Mouse (Mus musculus): Measurements from ENCODE around the gene Mid1. TPM values are rescaled to one million over a fixed set of nuclear protein-coding genes. Genes with fewer than 3 reads are reported as not detected.
"Not testable (repeated sequence)": the region's sequence is repeated elsewhere in the genome, so short reads cannot be mapped to it uniquely, and the experiment has no call there.

Mid1 gene
- polyA plus RNA-seq, 1 experiment from 2014 or later = 1.6 TPM

GRCm38 (mm10) chrX:170008179-170008467 lies 323.1 kb downstream of the Mid1 start:
- H3K27ac ChIP-seq (ENCODE audit: low read length); H3K4me3 ChIP-seq (ENCODE audit: low read depth, low read length); H3K4me1 ChIP-seq (ENCODE audit: control insufficient read depth, low read depth, low read length); H3K4me2 ChIP-seq (ENCODE audit: low read depth, low read length); ATAC-seq (ENCODE audit: low read depth); H3K27me3 ChIP-seq (ENCODE audit: control insufficient read depth, insufficient read depth, low read depth, low read length); H3K9ac ChIP-seq (ENCODE audit: low read depth, low read length): not testable (repeated sequence)
- H3K36me3 ChIP-seq (ENCODE audit: control insufficient read depth, insufficient read depth) = peaks cover 10% of the 10 kb centered on the region
- peaks cover 21% of the 10 kb centered on the region for H3K9me3 ChIP-seq (replicated peaks; ENCODE audit: control insufficient read depth, low read length)

GRCm38 (mm10) chrX:170008584-170008983 lies 323.6 kb downstream of the Mid1 start:
- H3K36me3 ChIP-seq (ENCODE audit: control insufficient read depth, insufficient read depth) = peaks cover 10% of the 10 kb centered on the region
- H3K27ac ChIP-seq (ENCODE audit: low read length); ATAC-seq (ENCODE audit: low read depth); H3K27me3 ChIP-seq (ENCODE audit: control insufficient read depth, insufficient read depth, low read depth, low read length); H3K4me1 ChIP-seq (ENCODE audit: control insufficient read depth, low read depth, low read length); H3K9ac ChIP-seq (ENCODE audit: low read depth, low read length); H3K4me2 ChIP-seq (ENCODE audit: low read depth, low read length): not testable (repeated sequence)
- H3K4me3 ChIP-seq (ENCODE audit: low read depth, low read length) = peak overlapping the region; percentile 64
- peaks cover 21% of the 10 kb centered on the region for H3K9me3 ChIP-seq (replicated peaks; ENCODE audit: control insufficient read depth, low read length)
- WGBS (ENCODE audit: insufficient replicate concordance) = 29% methylated on average over 3 of the region's 3 CpGs

GRCm38 (mm10) chrX:170009016-170009750 lies 324.2 kb downstream of the Mid1 start, which contains the start of gene Gm21887:
Gm21887 (plus strand) TSS chrX:170009659.
- not testable (repeated sequence) for H3K27me3 ChIP-seq (ENCODE audit: control insufficient read depth, insufficient read depth, low read depth, low read length); H3K4me1 ChIP-seq (ENCODE audit: control insufficient read depth, low read depth, low read length)
- Histone ChIP-seq H3K36me3 (ENCODE audit: control insufficient read depth, insufficient read depth) (peaks cover 10% of the 10 kb centered on the region), H3K27ac (ENCODE audit: low read length) (peak within 1 kb of the TSS; percentile 63; the same call in 1 of the 2 replicates), H3K4me3 (ENCODE audit: low read depth, low read length) (peak within 1 kb of the TSS; percentile 64), H3K9me3 (replicated peaks; ENCODE audit: control insufficient read depth, low read length) (peaks cover 21% of the 10 kb centered on the region), H3K4me2 (ENCODE audit: low read depth, low read length) (peak within 1 kb of the TSS; percentile 67), H3K9ac (ENCODE audit: low read depth, low read length) (peak within 1 kb of the TSS; percentile 66)
- 60% methylated on average over 115 of the region's 118 CpGs for WGBS (ENCODE audit: insufficient replicate concordance)
- ATAC-seq (ENCODE audit: low read depth) = peak; percentile 75

- Histone ChIP-seq H3K9ac (ENCODE audit: low read depth, low read length) (peak overlapping the region; percentile 66), H3K36me3 (ENCODE audit: control insufficient read depth, insufficient read depth) (peaks cover 10% of the 10 kb centered on the region), H3K27ac (ENCODE audit: low read length) (peak overlapping the region; percentile 63; the same call in 1 of the 2 replicates), H3K4me3 (ENCODE audit: low read depth, low read length) (peak overlapping the region; percentile 64), H3K9me3 (replicated peaks; ENCODE audit: control insufficient read depth, low read length) (peaks cover 21% of the 10 kb centered on the region)
- peak; percentile 94 for ATAC-seq (ENCODE audit: low read depth)
- not testable (repeated sequence) for H3K27me3 ChIP-seq (ENCODE audit: control insufficient read depth, insufficient read depth, low read depth, low read length); H3K4me1 ChIP-seq (ENCODE audit: control insufficient read depth, low read depth, low read length); H3K4me2 ChIP-seq (ENCODE audit: low read depth, low read length)
- 50% methylated on average over 24 of the region's 25 CpGs for WGBS (ENCODE audit: insufficient replicate concordance)
Measured at GRCm38 (mm10) chrX:170009801-170010221, 324.8 kb downstream of the Mid1 start.

GRCm38 (mm10) chrX:170010581-170011528 lies 325.9 kb downstream of the Mid1 start:
- H3K9me3 ChIP-seq (replicated peaks; ENCODE audit: control insufficient read depth, low read length) = peaks cover 21% of the 10 kb centered on the region
- not testable (repeated sequence) for H3K4me1 ChIP-seq (ENCODE audit: control insufficient read depth, low read depth, low read length); ATAC-seq (ENCODE audit: low read depth); H3K27me3 ChIP-seq (ENCODE audit: control insufficient read depth, insufficient read depth, low read depth, low read length); H3K9ac ChIP-seq (ENCODE audit: low read depth, low read length)
- peak overlapping the region; percentile 67 for H3K4me2 ChIP-seq (ENCODE audit: low read depth, low read length)
- H3K36me3 ChIP-seq (ENCODE audit: control insufficient read depth, insufficient read depth) = peaks cover 10% of the 10 kb centered on the region
- WGBS (ENCODE audit: insufficient replicate concordance) = 70% methylated on average over 97 of the region's 97 CpGs
- peak overlapping the region; percentile 37; the same call in 1 of the 2 replicates for H3K27ac ChIP-seq (ENCODE audit: low read length)
- peak overlapping the region; percentile 56 for H3K4me3 ChIP-seq (ENCODE audit: low read depth, low read length)

GRCm38 (mm10) chrX:170011529-170011879 lies 326.5 kb downstream of the Mid1 start:
- H3K27ac ChIP-seq (ENCODE audit: low read length); H3K27me3 ChIP-seq (ENCODE audit: control insufficient read depth, insufficient read depth, low read depth, low read length); H3K4me2 ChIP-seq (ENCODE audit: low read depth, low read length); ATAC-seq (ENCODE audit: low read depth); H3K9ac ChIP-seq (ENCODE audit: low read depth, low read length); H3K4me1 ChIP-seq (ENCODE audit: control insufficient read depth, low read depth, low read length); H3K4me3 ChIP-seq (ENCODE audit: low read depth, low read length): not testable (repeated sequence)
- H3K36me3 ChIP-seq (ENCODE audit: control insufficient read depth, insufficient read depth) = peaks cover 10% of the 10 kb centered on the region
- 100% methylated on average over 1 of the region's 10 CpGs for WGBS (ENCODE audit: insufficient replicate concordance)
- peaks cover 21% of the 10 kb centered on the region for H3K9me3 ChIP-seq (replicated peaks; ENCODE audit: control insufficient read depth, low read length)

- H3K9me3 ChIP-seq (replicated peaks; ENCODE audit: control insufficient read depth, low read length) = peaks cover 23% of the 10 kb centered on the region
- not testable (repeated sequence) for H3K4me3 ChIP-seq (ENCODE audit: low read depth, low read length); H3K4me2 ChIP-seq (ENCODE audit: low read depth, low read length); H3K4me1 ChIP-seq (ENCODE audit: control insufficient read depth, low read depth, low read length); H3K27me3 ChIP-seq (ENCODE audit: control insufficient read depth, insufficient read depth, low read depth, low read length); H3K27ac ChIP-seq (ENCODE audit: low read length); H3K9ac ChIP-seq (ENCODE audit: low read depth, low read length); ATAC-seq (ENCODE audit: low read depth)
- no CpG with 5 or more reads among the region's 13 CpGs for WGBS (ENCODE audit: insufficient replicate concordance)
- peaks cover 18% of the 10 kb centered on the region for H3K36me3 ChIP-seq (ENCODE audit: control insufficient read depth, insufficient read depth)
Measured at GRCm38 (mm10) chrX:170013421-170013820, 328.4 kb downstream of the Mid1 start.

GRCm38 (mm10) chrX:170014038-170014437 lies 329.0 kb downstream of the Mid1 start:
- H3K4me3 ChIP-seq (ENCODE audit: low read depth, low read length); H3K27ac ChIP-seq (ENCODE audit: low read length); H3K4me1 ChIP-seq (ENCODE audit: control insufficient read depth, low read depth, low read length); H3K9ac ChIP-seq (ENCODE audit: low read depth, low read length); H3K27me3 ChIP-seq (ENCODE audit: control insufficient read depth, insufficient read depth, low read depth, low read length); H3K4me2 ChIP-seq (ENCODE audit: low read depth, low read length); ATAC-seq (ENCODE audit: low read depth): not testable (repeated sequence)
- 70% methylated on average over 2 of the region's 13 CpGs for WGBS (ENCODE audit: insufficient replicate concordance)
- Histone ChIP-seq H3K9me3 (replicated peaks; ENCODE audit: control insufficient read depth, low read length) (peaks cover 25% of the 10 kb centered on the region), H3K36me3 (ENCODE audit: control insufficient read depth, insufficient read depth) (peaks cover 24% of the 10 kb centered on the region)

GRCm38 (mm10) chrX:170015883-170016282 lies 330.9 kb downstream of the Mid1 start:
- not testable (repeated sequence) for H3K4me1 ChIP-seq (ENCODE audit: control insufficient read depth, low read depth, low read length); ATAC-seq (ENCODE audit: low read depth); H3K27ac ChIP-seq (ENCODE audit: low read length); H3K27me3 ChIP-seq (ENCODE audit: control insufficient read depth, insufficient read depth, low read depth, low read length); H3K4me3 ChIP-seq (ENCODE audit: low read depth, low read length); H3K9ac ChIP-seq (ENCODE audit: low read depth, low read length); H3K4me2 ChIP-seq (ENCODE audit: low read depth, low read length)
- 82% methylated on average over 10 of the region's 12 CpGs for WGBS (ENCODE audit: insufficient replicate concordance)
- Histone ChIP-seq H3K9me3 (replicated peaks; ENCODE audit: control insufficient read depth, low read length) (peaks cover 18% of the 10 kb centered on the region), H3K36me3 (ENCODE audit: control insufficient read depth, insufficient read depth) (peaks cover 32% of the 10 kb centered on the region)
